Mouse (Mus musculus): ENCODE measurements around the gene Ctla2b.
"Not testable (repeated sequence)": the region's sequence is repeated elsewhere in the genome, so short reads cannot be mapped to it uniquely, and the experiment has no call there.

Ctla2b gene

DNA sequence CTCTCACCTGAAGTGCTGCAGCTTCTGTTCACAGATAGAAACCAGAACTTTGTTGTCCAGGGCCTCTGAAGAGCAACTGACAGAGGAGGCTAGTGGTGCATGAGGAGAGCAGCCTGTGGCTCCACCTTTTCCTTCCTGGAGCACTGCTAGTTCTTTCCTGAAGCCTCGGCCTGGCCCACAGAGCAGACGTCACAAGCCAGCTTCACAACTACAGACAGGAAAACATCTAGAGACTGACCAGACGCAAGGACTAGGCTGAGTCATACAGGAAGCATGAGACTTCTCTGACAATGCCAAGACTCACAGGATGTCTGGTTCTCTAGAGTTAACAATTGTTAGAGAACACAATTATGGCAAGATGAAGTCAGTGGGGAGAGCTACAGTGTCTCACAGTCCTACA, at the start of gene Ctla2b:
Gene Ctla2b (minus strand): TSS at position 120 of the 400 bp plus-strand sequence.
- DNase-seq = no peak

DNA sequence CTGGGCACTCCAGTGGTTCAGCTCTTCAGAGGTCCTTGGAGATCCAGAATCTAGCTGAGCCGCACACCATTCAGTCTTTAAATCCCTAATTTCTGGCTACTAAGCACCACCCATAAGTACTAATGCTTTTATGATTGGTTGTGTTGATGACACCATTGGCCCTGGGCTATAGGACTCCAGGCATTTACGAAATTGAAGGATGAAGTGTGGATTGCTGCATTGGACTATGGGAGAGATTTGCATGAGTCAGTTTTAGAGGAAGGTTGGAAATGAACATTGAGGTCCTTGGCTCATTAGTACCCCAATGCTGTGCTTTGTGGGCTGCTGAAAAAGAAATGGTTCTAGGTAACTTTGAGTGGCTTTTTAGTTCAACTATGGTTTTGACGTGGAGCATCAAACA, 44.6 kb upstream of the Ctla2b start, which contains the start of gene Tpbpa:
Gene Tpbpa (minus strand): TSS at position 101 of the 400 bp plus-strand sequence.
- DNase-seq = not testable (repeated sequence)

DNA sequence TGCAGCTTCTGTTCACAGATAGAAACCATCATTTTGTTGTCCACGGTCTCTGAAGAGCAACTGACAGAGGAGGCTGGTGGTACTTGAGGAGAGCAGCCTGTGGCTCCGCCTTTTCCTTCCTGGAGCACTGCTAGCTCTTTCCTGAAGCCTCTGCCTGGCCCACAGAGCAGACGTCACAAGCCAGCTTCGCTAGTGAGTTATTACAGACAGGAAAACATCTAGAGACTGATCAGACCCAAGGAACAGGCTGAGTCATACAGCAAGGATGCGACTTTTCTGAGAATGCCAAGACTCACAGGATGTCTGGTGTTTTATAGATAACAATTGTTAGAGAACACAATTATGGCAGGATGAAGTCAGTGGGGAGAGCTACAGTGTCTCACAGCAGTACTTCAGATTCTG, 39.3 kb upstream of the Ctla2b start, which contains the start of the genes Gm49391 and Ctla2a:
Gene Gm49391 (minus strand): TSS at position 72 of the 402 bp plus-strand sequence.
Gene Ctla2a (minus strand): TSS at position 126 of the 402 bp plus-strand sequence.
- DNase-seq = no peak

DNA sequence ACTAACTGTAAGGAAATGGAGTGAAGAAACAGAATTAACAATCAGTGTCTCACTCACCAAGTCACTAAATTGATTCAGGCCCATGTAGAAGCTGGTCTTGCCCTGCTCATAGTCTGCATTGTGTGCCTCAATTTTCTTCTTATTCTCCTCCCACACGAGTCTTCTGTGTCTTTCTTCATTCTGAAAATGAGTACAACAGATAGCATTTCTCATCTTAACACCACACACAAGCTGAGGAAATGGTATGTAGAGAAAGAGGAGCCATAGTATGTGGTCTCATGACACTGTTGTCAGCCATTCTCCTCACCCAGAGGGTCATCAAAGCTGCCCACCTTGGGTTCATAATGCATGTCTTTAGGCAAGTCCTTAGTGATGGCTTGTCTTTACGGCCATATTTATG, 38.2 kb upstream of the Ctla2b start, which contains the start of gene Gm49393:
Gene Gm49393 (minus strand): TSS at position 101 of the 400 bp plus-strand sequence.
- DNase-seq = not testable (repeated sequence)

DNA sequence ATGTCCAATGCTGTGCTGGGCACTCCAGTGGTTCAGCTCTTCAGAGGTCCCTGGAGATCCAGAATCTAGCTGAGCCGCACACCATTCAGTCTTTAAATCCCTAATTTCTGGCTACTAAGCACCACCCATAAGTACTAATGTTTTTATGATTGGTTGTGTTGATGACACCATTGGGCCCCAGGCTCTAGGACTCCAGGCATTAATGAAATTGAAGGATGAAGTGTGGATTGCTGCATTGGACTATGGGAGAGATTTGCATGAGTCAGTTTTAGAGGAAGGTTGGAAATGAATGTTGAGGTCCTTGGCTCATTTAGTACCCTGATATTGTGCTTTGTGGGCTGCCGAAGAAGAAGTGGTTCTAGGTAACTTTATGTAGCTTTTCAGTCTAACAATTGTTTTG, 7.5 kb upstream of the Ctla2b start, which contains the start of gene Tpbpb:
Gene Tpbpb (minus strand): TSS at position 101 of the 400 bp plus-strand sequence.
- DNase-seq = not testable (repeated sequence)

DNA sequence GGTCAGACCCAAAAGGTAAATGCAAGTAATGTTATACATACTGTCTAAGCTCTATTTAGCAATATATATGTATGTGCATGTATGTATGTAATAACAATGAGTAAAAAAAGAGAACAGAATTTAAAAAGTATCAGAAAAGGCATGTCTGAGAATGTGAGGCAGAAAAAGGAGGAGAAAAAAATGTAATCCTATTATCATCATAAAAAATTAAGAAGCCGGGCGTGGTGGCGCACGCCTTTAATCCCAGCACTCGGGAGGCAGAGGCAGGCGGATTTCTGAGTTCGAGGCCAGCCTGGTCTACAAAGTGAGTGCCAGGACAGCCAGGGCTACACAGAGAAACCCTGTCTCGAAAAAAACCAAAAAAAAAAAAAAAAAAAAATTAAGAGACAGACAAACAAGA, 453 bp downstream of the Ctla2b start, which contains the start of gene Gm49392:
Gene Gm49392 (minus strand): TSS at position 101 of the 400 bp plus-strand sequence.
- not testable (repeated sequence) for DNase-seq

DNA sequence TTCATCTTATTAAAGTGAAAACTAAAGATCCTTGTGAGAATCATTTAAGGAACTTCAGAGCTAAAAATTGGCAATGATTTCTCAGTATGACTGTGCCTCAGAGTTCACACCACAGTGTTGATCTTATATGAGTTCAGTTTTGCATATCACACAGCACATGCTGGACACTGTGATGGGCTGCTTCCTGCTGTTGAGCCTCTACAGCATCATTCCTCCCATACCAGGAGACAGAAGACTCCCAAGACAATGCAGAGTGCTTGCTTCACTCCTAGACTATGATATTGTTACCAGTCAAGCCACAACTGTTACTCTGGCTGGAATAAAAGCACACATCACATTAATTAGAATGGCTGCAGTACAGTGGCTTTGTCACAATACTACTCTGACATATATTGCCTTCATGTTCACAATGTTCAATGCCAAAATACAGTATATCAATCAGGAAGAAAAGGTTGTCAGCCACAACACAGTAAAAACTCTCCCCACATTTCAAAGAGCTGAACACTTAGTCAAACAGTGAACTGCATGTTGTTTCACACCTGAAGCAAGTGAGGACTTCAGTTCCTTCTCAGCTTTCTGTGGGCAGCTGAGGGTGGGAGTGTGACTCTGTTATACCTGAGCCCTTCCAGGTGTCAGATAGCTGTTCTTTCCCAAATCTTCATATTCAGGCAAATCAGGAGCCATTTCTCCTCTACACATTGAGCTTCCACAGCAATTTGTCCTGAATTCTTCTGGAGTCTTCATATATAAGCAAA, 1.7 kb downstream of the Ctla2b start:
- no peak for DNase-seq

DNA sequence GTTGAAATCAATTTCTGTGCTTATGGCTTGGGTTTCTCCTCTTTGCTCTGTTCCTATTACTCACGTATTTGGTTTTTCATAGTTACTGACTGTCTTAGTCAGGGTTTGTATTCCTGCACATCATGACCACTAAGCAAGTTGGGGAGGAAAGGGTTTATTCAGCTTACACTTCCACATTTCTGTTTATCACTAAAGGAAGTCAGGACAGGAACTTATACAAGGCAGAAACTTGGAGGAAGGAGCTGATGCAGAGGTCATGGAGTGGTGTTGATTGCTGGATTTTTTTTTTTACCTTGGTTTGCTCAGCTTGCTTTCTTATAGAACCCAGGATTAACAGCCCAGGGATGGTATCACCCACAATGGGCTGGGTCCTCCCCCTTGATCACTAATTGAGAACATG, 4.9 kb downstream of the Ctla2b start:
- no peak for DNase-seq

DNA sequence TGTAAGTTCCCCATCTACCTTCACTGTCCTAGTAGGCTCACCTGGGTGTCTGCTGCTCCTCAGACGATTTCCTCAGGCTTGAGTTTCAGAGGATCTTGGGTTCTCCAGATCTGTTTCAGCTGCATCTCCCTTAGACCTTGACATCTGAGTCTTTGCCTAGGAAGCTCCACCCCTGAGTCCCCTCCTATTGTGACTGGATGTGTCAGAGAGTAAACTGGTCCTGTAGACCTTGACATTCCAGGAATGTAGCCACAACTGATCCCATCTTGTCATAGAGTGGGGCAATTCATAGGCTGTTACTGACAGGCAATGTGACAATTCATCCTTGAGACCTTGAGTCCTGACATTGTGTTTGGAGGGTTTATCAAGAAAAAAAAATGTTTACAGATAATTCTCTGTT, 33.0 kb downstream of the Ctla2b start, which contains the start of gene 4930486L24Rik:
Gene 4930486L24Rik (minus strand): TSS at position 195 of the 400 bp plus-strand sequence.
- no peak for DNase-seq

DNA sequence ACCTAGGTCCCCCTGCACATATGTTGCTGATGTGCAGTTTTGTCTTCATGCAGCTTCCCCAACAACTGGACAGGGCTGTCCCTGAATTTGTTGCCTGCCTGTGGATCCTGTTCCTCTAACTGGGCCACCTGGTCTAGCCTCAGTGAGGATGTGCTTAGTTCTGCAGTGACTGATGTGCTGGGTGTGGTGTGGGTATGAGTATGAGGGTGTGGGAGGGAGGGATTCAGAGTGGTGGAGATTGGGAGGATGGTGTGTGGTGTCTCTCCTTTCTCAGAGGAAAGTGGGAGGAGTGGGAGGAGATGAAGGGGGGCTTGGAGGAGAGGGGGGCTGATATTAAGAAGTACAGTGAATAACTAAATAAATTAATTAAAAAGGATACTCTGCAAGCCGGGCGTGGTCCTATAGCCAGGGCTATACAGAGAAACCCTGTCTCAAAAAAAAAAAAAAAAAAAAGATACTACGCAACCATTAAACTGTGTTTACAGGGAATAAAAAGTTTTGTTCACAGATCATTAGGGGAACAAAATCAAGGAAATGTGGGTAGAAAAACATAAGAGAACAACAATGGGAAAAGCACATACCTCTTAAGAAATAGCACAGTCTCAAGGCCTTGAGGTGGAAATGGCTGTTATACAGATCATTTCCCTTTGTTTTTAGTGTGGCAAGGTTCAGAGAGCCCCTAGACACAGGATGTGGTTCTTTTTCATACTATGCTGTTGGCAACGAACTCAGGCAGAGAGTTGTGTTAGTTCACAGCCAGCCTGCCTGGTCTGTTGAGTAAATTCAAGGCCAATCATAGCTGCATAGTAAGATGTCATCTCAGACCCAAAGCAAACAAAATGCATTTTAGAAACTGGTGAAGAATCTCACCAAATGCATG, 48.8 kb downstream of the Ctla2b start:
- DNase-seq = no peak
